Mouse (Mus musculus) right cerebral cortex, postnatal 14 days (tissue): ENCODE data around the gene Armc6.

Experiments
- DNase-seq: peaks from one replicate; pipeline ENCODE4 v3.0.0; 2022

Gene Armc6

DNA sequence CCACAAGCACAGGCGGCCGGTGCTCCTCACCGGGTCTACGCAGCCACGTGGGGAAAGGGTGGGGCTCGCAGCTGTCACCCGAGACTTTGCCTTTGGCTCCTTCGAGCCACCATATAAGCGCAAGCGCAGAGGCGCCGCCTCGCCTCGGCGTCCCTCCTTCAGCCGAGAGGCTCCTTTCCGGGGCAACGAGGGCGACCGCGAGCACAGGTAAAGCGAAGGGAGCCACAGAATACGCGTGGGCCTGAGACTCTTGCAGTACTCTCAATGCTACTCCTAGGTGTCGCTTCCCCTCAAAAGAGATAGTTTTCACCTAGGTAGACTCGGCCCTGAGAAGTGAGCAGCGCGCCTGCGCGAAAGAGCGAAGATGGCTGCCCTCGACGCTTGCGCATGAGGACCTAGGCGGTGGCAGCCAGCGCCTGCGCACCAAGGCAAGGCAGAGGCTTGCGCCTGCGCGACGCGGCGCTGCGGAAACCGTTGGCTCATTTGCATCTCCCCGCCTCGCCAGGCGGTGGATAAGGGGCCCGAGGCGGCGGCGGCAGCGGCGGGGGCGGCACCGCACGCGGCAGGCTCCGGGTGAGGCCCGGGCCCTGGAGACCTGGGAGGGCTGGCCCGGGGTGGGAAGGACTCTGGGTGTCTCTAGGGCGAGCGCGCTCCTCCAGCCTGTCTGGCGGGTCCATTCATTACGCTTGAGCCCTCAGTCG is at the start of gene Armc6, which contains the start of gene Sugp2:
Armc6 (minus strand) TSS at position 387 of the 701 bp plus-strand sequence.
Sugp2 (plus strand) TSS at position 147 of the 701 bp plus-strand sequence.
- peak; percentile 94 for DNase-seq

DNA sequence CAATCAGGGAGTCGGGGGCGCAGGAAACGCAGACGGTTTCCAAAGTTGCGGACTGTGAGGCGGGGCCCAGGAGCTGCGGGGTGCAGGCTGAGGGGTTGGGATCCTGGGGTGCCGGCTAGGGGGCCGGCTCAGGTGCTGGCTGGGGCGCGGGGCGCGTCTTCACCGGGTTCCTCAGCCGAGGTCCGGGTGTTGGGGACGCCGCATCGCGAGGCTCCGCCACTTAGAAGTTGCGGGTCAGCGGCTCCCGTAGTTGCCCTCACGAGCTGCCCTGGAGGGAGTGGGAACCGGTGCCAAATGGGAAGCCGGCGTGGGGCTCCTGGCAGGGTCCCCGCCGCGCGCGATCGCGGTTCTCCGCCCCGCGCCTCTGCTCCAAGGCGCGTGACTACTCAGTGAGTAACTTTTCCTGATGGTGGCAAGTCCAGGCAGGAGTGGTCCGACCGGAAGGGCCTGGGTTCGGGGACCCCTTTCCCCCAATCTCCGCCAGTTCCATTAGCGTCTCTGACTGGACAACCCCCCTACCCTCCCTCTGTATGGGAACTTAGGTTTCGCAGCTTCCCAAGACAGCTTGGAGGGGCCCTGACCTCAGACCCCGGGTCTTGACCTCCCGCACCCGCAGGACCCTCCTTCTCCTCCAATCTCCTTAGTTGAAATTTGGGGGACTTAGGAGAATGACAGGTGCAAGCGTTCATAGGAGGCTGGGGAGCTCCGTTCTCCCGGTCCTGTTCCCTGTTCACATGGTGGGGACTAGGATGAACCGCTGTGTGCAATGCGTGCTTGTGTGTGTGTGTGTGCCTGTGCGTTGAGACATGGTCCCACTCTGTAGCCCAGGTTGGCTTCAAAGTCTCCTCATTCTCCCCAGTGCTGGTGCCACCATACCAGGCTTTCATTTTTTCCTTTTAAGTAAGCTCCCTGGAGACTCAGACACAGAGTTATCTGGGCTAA is 49.1 kb upstream of the Armc6 start:
- peak; percentile 26 for DNase-seq

DNA sequence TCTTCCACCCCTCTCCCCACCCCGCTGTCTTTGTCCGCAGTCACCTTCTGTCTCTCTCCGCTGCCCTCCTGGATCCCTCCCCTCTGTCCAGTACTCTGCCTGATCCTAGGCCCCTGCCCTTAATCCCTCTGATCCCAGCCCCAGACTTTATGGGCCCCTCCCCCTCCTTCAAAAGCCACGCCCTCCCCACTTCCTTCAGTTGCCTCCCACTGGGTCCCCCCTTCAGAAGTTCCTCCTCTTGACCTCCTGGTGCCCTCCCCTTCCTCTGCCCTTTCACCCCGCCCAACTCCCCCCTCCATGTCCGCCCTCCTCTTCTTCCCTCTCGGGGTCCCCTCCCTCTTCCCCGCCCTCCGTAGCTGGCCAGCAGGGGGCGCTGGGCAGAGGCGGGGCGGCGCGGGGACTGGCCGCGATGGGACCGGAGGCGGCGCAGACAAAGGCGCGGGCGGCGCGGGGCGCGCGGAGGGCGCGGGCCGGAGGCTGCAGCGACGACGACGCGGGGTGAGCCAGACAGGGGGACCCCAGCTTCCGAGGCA is 48.4 kb upstream of the Armc6 start, which contains the start of gene Homer3:
Homer3 (plus strand) TSS at position 225 of the 533 bp plus-strand sequence.
- peak; percentile 76 for DNase-seq

DNA sequence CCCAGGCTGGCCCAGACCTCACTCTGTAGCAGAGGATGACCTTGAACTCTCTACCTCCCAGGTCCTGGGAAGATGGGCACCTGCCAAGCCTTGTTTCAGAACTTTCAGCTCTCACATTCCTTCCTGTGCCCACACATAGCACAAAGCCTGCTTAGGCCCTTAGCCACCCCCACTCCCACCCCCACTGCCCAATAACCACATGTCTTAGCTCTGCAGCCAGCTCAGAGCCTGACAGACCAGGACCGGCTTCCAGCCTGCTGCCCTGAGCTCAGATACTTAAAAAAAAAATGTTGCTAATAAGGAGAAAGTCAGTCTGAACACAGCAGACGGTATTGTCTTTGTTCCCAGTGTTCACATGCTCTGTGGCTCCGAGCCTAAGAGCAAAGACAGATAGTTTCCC is 46.7 kb upstream of the Armc6 start:
- no peak for DNase-seq

DNA sequence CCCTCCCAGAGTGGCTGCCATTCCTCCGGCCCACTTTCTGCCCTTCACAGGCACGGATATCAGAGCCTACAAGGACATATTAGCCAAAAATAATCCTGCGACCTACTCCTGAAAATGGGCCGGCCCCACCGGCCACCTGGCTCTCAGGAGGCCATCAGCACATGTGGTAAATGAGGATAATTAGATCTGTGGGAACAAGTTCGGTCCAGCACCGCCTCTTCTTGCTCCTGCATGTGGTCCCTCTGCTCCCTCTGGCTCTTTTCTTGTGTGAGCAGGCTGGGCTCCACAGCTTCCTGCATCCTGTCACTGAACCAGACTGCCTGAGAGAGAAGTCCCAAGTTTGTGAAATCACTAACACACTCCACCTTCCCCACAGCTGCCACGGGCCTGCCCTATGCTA is 45.0 kb upstream of the Armc6 start:
- no peak for DNase-seq

- DNase-seq = no peak
Observed at GRCm38 (mm10) chr8:70278175-70278574, 43.9 kb upstream of the Armc6 start.

- DNase-seq = no peak
Observed at GRCm38 (mm10) chr8:70276476-70276875, 42.2 kb upstream of the Armc6 start.

DNA sequence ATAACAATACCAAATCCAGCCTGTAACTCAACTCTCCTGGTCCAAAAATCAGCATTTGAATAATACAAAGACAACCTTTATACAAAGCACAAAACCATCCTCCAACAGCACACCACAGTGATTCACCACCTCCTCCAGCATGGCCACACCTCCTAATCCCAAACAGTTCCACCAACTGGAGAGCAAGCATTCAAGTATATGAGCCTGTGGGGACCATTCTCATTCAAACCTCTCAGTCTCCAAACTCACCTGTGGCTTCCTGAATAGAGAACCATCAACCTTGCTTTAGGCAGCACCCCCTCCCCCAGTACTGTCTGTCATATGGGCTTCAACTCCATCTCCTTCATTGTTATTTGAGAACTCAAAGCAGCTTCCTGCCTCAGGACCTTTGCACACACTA is 40.1 kb upstream of the Armc6 start:
- no peak for DNase-seq

DNA sequence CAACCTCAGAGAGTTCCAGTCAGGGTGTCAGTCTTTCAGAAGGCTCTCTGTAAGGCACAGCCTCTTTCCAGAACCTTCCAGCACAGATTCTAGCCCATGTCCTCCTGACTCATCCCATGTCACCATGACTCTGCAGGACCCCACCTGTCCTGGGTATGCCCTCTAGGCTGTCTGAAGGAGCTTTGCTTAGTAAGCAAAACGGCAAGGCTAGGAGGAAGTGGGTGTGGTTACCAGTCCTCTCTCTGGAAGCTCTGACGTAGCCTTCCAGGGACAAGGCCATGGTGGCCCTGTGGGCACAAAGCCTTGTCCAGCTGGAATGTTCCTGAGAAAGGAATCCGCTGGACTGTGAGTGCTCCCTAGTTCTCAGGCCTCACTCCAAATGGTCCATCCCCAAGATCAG is 38.7 kb upstream of the Armc6 start:
- no peak for DNase-seq

DNA sequence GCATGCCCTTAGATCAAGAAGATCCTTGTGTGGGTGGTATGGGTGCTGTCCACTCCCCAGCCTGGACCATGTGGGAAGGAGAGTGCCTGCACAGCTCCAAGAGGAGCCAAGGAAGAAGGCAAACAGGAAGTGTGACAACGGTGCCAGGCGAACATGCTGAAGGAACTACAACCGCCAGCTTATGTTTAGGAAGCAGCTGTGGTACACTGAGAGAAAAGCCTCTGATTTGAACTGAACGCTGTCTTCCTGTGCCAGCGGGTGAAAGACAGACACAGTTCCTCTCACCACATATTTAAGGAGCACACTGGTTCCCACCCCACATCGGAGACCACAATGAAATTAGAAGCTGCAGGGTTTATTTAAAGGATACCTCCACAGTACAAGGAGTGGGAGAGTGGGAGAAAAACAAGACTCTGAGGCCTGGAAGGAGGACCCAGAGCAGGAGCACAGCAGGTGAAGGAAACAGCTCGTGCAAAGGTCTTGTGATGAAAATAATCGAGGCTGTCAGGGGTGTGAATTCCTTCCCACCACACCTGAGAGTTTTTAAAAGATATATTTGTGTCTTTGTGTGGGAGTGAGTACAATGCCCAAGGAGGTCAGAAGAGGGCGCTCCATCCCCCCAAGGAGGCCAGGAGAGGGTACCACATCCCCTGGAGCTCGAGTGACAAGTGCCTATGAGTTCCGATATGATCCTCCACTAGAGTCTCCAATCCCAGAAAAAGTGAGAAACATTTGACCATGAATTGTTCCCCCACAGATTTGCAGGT is 34.7 kb upstream of the Armc6 start:
- peak; percentile 32 for DNase-seq

- no peak for DNase-seq
Observed at GRCm38 (mm10) chr8:70268311-70268710, 34.0 kb upstream of the Armc6 start.

GRCm38 (mm10) chr8:70267674-70268073 is 33.4 kb upstream of the Armc6 start:
- DNase-seq = no peak

DNA sequence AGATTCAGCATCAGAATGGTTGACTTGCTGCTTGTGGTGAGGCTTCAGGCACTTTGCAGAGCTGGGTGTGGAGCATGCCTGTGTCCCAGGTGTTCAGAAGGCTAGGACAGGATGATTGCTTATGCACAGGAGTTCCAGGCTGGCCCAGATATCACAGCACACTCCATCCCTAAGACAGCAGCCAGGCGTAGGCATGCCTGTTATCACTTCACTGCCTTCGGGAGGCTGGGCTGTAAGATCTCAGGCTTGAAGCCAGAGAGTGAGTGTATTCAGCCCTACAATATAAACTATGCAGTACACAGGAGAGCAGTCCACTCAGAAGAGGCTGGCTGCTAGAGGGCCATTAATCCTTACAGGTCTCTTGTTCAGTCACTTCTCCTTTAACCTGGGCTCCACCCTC is 24.8 kb upstream of the Armc6 start:
- no peak for DNase-seq

DNA sequence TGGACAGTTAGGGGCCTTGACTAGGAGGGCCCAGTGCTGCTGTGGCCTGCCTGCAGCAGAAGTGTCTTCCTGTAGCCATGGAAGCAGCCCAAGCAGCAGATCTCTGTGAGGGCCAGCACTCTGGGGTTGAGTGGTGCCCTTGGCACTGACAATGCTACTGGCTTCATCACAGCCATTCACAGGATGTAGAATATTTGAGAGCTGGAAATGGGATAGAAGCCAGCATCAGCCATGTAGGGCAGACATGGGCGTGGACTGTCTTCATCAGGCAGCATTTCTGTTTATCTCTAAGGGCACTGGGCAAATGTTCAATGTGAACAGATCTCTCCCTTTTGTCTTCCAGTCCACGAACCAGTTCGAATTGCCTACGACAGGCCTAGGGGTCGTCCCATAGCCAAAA is 24.3 kb upstream of the Armc6 start:
- DNase-seq = no peak

DNA sequence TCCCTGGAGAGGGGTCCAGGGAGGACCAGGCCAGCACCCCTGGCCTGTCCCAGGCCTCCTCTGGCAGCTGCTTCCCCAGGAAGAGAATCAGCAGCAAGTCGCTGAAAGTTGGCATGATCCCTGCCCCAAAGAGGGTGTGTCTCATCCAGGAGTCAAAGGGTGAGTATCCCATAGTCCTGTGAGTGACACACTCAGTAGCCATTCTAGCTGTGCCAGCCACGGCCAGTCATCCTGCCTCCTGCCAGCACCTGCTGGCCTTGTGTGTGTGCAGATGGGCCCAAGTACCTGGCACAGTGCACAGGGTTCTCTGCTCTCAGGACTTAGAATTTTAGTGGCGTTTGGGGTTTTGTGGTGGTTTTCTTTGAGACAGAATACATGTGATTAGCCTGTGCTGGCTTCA is 23.2 kb upstream of the Armc6 start:
- DNase-seq = no peak

GRCm38 (mm10) chr8:70254628-70255027 is 20.4 kb upstream of the Armc6 start:
- no peak for DNase-seq

- DNase-seq = no peak
Observed at GRCm38 (mm10) chr8:70247841-70248240, 13.6 kb upstream of the Armc6 start.

DNA sequence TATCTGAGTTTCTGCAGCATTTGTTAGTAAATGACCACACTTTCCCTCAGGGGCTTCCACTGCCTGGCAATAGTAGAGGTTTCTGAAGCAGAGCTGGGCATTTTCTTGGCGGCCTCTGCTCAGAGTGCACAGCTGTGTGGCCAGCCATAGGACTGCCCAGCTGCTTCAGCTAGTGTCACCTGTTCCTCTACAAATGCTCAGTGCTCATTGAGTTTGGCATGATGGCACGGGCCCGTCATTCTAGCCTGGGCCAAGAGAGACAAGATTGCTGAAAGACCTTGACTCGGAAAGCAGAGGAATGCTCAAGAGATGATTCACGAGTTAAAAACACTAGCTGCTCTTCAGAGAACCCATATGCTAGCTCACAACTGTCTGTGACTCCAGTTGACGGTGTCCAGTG is 12.4 kb upstream of the Armc6 start:
- DNase-seq = no peak

- DNase-seq = no peak
Observed at GRCm38 (mm10) chr8:70240642-70241041, 6.4 kb upstream of the Armc6 start.

GRCm38 (mm10) chr8:70237842-70238241 is 3.6 kb upstream of the Armc6 start:
- no peak for DNase-seq

GRCm38 (mm10) chr8:70234781-70235128 is 489 bp upstream of the Armc6 start:
- no peak for DNase-seq

DNA sequence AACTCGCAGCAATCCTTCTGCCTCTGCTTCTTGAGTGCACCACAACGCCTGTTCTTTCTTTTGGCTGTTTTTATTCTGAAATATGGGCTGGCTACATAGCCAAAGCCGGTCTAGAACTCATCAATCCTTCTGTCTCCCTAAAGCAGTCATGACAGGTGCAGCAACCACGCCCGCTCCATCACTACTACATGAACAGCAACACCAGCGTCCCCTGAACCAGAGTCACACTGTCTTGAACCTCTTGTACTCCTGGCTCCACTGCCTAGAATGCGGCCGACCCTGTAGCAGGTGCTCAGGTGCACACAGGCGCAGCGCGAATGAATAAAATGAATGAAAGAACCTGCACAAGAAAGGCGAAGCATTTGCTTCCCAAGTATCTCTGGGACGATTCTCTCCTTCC is 660 bp downstream of the Armc6 start:
- DNase-seq = no peak

DNA sequence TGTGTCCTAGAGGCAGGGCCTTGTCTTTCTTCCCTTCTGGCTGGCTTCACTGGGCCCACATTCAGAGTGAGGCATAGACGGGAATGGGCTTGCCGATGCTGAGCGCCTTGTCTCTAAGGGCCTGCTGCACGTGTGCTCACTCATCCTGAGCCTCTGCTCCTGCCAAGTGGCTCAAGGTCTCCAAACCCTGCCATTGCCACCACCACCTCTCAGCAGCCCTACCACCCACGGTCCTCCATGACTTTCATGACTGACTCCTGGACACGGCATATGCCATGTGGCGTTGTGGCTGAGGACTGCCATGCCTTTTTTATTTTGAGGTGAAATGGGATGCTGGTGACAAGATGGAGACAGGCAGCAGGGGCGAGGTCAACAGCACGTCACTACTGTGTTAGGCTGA is 3.4 kb downstream of the Armc6 start:
- no peak for DNase-seq
